Mouse (Mus musculus): ENCODE measurements around the gene Gtpbp1.

Gtpbp1 gene

GRCm38 (mm10) chr15:79727840-79728239 is 37.2 kb downstream of the Gtpbp1 start:
- DNase-seq = no peak

DNA sequence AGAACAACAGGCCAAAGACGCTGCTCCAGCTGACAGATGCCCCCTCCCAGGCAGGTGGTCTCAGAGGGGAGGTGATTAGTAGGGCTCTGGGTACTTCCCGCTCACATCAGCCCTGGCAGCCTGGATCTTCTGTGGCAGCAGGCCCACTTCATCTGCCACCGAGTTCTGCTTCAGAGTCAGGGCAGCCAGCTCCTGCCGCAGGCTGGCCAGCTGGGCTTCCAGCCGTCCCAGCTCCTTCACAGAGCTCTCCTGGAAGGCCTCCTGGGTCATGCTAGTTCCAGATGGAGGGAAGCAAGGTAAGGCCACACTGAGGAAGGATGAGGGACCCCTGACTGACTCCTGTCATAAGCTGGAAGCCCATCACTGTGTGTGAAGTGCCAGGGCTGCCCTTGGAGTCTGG is 37.7 kb downstream of the Gtpbp1 start:
- peak; percentile 48 for DNase-seq

DNA sequence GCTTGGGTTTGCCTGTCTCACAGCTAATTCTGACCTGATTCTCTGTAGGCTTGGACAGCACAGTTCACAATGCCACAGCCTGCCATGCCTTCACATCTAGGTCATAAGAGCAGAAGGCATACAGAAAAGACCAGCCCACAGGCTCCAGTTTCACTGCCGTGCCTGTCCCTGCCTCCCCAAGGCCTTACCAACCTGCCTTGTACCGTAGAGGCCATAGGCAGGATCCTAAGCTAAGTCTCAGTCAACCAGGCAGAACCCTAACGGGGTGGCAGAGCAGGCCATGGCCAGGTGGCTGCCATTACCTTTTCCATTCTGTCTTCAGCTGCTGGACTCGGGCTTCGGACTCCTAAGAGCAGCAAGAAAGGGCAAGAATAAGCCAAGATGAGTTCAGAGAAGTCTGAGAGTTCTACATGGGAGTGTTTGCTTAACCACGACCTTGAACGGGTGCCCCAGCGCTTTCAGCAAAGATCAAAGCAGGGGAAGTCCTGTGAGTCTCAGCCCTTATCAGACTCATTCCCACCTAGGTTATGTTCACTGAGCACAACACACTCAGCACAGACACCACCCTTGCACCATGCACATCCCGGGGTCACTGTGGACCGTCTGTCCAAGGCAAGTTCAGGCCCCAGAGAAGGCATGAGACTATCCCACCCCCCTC is 38.2 kb downstream of the Gtpbp1 start:
- no peak for DNase-seq

DNA sequence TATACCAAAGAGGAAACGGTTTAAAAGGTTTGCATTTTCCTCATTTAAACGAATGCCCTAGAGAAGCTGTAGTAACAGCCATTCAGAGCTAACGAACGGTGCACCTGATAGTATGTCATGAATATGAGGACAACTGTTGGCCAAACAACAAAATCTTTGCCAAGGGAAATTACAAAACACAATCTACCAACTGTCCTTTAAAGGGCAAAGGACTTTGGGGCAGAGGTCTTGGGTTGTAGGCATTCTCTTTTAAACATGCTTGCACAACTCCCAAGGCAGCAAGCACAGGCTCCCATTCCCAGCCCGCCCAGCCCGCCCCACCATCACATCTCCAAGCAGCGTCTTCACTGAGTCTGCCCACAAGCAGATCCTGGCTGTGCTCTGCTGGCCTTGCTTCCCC is 40.9 kb downstream of the Gtpbp1 start:
- no peak for DNase-seq

DNA sequence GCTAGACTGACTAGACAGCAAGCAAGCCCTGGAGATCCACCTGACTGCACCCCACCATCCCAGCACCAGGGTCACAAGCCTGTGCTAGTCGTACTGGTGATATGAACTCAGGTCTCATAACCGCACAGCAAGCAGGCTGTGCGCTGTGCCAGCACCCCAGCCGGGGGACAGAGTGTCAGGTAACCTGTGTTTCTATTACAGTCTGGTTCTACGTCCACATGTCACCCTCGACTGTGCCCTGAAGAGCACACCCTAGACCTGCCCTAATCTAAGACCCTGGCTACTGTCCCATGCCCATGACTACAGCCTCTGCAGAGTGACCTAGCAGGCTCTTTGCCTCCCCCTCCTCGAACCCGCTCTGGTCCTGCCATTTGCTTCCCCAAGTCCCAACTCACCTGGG is 42.5 kb downstream of the Gtpbp1 start:
- no peak for DNase-seq

DNA sequence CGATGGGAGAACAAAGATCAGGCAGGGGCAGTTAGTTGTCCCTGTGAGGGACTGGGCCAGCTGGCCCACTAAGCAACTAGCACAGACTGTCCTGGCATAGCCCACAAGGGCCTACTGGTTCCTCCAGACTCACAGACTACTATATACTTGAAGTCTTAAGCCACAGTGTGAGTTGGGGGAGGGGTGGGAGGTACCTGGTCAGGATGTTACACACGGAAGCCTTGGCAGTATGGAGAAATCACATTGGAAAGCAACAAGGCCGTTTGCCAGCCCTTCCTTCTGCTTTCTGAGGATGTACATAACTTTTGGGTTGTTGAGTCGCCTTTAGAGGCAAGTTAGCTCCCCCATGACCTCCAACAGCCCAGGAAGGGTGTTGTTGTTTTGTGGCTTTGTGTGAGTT is 43.0 kb downstream of the Gtpbp1 start:
- DNase-seq = no peak

DNA sequence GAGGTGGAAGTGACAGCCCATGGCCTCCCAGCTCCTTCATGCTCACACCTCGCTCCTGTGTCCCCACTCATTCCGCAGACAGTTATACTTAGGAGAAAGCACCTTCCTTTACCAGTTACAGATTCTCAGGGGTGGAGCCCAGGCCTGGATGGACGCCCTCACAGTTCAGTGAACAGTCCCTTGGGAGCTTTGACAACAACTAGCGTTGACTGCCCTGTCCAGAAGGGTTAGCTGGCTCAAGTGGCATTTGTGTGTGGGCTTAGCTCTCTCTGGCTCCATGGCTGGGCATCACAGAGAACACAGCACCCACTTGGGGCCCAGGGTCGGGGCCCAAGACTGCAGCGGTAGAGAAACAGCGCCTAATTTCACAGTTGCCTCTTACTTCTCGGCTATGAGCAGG is 43.7 kb downstream of the Gtpbp1 start:
- no peak for DNase-seq

GRCm38 (mm10) chr15:79740739-79741138 is 50.1 kb downstream of the Gtpbp1 start:
- DNase-seq = no peak

- peak; percentile 24 for DNase-seq
Observed at GRCm38 (mm10) chr15:79741173-79741858, 50.7 kb downstream of the Gtpbp1 start.

DNA sequence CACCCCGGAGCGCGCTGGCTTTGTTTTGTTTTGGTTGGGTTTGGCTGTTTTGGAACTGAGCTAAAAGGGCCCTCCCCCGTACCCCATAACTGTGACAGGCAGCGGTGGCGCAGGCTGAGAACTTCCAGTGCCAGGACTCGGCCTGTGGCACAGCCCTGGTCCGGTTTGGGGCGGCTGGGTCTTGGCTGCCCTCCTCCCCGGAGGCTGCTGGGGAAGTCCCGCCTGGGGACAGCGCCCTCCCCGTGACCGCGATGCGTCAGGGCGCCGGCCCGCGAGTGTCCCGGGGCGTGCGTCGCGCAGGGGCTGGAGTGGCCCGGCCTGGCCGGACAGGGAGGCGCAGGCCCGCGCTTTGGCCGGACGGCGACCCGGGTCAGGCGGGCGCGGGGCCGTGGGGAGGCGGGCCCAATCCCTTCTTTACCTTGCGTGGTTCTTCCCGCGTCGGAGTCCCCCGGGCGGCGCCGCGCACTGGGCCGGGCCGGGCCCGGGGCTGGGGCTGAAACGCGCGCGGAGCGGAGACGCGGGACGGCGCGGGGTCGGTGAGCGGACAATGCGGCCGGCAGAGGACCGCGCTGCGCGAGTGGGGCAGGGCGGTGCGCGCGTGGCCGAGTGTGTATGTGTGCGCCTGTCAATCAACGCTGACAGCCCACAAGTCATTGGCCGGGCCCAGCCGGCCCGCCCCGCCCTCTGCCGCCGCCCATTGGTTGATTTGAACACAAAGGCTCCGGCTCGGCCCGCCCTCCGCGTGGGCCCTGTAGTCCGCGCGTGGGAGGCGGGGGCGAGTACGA is 51.5 kb downstream of the Gtpbp1 start, which contains the start of gene Sun2:
Gene Sun2, minus strand, starts transcription at position 616 of the 785 bp plus-strand sequence.
- peak; percentile 96 for DNase-seq

DNA sequence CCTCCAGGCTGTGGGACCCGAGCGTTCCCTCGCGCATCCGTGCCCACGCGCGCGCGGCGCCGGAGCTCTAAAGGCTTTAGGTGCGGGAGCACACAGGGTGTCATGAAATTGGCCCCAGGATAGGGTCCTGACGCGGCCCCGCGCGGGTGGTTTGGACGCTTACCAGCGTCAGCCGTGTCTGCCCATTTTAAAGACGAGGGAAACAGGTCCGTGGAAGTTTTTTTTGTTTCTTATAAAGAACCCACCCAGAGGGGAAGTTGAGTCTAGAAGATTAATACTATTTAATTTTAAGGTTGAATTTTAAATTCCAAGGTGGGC is 52.0 kb downstream of the Gtpbp1 start:
- DNase-seq = no peak

GRCm38 (mm10) chr15:79744001-79744400 is 53.4 kb downstream of the Gtpbp1 start:
- DNase-seq = no peak

- no peak for DNase-seq
Observed at GRCm38 (mm10) chr15:79744742-79745141, 54.1 kb downstream of the Gtpbp1 start.

- DNase-seq = no peak
Observed at GRCm38 (mm10) chr15:79745312-79745711, 54.7 kb downstream of the Gtpbp1 start.

DNA sequence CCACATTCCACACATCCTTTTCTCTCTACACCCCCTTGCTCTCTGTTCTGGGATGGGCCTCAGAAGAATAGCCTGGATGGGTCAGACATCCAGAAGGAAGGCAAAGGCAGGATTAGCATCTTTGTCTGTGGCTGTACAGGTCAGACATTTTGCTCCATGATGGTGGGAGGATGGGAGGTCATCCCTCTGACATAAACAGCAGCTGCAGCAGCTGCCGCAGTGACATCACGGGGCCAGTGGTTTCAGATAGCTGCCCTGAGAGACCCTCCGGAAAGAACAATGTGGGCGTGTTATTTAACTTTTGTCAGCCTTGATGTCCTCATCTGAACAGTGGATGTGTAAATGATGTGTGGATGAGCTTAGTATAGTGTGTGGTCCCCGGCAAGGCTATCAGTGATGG is 55.2 kb downstream of the Gtpbp1 start:
- no peak for DNase-seq

DNA sequence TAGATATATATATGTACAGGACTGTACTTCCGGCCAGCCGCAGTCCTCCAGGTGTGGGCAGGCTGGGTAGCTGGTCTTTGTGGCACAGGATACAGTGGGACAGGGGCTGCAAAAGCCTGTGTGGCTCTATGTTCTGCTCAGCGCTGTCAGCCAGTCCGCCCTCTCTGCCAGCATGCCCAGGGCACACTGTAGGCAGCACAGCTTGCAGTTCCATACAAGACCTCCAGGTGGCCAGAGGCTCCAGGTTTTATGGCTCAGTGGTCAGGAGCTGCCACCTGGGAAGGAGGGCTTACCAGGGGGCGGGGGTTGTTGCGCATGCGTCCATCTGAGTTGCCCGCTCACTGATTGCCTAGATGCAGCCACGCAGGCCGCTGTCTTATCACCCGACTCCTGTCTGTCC is 57.4 kb downstream of the Gtpbp1 start:
- DNase-seq = peak; percentile 80

GRCm38 (mm10) chr15:79749162-79749561 is 58.5 kb downstream of the Gtpbp1 start:
- DNase-seq = no peak

DNA sequence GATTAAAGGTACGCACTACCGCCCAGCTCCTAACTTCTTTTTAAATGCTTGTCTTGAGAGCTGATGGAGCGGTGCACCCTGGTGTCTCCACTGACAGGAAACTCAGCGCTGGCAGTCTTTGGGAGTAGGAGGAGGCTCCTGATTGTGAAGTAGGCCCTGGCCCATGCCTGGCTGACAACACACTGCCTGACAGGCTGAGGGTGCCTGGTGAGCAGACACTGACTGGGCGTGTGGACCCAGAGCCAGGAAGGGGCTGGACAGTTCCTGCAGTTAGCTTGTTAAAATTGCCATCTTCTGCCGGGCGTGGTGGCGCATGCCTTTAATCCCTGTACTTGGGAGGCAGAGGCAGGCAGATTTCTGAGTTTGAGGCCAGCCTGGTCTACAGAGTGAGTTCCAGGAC is 59.6 kb downstream of the Gtpbp1 start:
- no peak for DNase-seq

GRCm38 (mm10) chr15:79751772-79752171 is 61.1 kb downstream of the Gtpbp1 start:
- DNase-seq = no peak

GRCm38 (mm10) chr15:79752742-79753419 is 62.2 kb downstream of the Gtpbp1 start:
- DNase-seq = peak; percentile 80

DNA sequence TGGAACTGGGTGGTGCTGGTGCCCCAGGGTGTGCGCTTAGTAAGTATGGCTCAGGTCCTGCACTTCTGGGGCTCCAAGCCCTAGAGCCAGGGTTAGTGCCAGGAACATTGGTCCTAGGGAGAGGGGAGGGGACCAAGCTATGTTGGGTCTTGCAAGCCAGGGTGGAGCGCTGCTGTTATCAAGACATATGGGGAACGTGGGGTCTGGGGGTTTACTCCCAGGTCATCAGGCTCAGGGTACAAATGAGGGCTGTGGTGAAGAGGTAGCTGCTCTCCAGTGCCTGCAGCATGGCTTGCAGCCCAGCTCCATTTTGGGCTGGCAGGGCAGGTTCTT is 62.7 kb downstream of the Gtpbp1 start:
- DNase-seq = no peak

DNA sequence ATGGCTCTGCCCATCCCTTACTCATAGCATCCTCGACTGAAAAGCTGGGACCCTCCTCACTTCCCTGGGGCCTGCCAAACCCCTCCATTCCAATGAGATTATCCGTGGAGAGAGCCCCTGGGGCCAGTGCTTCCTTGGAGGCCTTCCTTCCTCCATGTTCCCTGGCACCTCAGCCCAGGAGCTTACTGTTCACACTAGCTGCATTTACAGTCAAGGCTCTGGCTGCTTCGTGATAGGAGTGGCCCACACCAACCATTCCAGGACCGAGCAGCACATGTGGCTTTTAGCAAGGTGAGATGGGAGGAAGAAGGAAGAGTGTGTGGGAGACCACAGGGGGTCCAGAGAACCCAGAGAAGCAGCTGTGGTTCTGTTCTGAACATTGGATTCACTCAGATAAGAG is 63.2 kb downstream of the Gtpbp1 start:
- DNase-seq = no peak

DNA sequence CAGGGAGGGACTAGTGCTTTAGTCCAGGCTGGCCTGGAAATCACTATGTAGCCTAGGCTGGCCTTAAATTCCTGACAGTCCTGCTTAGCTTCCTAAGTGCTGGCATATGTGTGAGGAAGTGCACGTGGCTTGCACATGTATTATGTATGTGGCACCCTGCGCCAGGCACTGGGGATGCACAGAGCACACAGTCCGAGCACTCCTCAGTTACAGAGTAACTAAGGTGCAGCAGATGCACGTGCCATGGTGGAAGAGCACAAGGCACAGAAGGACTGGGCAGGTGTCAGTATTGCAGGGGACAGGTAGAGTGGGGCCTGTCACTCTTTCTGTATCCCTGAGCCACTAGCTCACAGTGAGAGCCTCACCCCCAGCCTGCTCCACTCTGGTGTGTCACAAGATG is 64.5 kb downstream of the Gtpbp1 start:
- no peak for DNase-seq

Measured in retina, postnatal 1 day (tissue).